Mouse (Mus musculus) mouse trophoblast stem cell (cell line): ENCODE results near the gene Gm853.
"Not testable (repeated sequence)": the region's sequence is repeated elsewhere in the genome, so short reads cannot be mapped to it uniquely, and the experiment has no call there.

Source experiments
- in situ Hi-C, 2 experiments: fragments of 300-500 bp; cut with MseI, MboI; formaldehyde crosslinking; loops; 2 replicates in 1 of 2; 3 replicates in 1 of 2; pipeline ENCODE4 v1.15.1; 2025

The Gm853 gene

DNA sequence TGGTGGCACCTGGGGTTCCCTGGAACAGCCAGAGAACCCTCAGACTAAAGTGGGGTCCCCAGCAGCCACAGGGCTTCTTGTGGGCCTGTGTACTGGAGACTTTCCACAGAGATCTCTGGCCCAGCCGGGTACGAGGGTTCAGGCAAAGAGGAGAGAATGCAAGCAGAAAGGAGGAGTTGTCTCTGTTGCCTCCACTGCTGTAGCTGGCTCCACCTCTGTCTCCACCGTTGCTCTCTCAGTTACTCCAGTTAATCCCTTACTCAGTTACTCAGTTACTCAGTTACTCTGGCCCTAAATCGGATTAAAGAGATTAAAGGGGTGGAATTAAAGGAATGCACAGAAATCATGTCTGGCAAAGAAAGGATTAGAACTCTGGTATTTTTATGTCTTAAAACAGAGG lies at the start of gene Gm853:
Gene Gm853 (minus strand): TSS at position 223 of the 400 bp plus-strand sequence.
- in situ Hi-C loops, result no loop called here

DNA sequence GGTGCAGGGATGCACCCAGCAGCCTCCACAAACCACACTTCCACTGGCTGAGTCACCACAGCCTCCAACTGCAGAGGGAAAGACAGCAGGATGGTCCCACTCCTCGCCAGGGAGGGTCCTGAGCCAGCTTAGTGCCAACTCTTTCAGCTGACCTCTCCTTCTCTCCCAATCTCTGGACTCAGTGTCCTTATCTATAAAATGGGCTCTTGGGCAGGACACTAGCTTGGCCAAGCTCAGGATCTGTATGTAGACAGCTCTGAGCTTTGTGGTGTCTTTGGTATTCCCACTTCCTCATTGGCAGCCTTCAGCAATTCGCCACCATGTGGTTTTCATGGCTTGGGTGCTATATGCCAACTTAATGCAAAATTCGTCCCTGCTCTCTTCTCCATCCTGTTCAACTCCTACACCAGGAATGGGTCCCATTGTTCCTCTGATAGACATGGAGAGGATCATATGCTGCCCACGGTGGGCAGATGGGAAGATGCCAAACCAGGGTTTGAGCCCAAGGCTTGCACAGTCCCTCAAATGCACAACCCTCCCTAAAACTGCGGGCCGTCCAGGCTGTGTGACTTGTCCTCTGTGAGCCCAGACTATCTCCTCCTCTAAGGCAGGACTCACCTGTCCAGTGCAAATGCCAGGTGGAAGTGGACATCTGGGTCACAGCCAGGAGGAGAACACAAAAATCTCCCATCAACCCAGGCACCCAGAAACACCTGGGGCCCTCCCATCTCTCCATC lies 48.6 kb upstream of the Gm853 start:
- in situ Hi-C loops, result no loop called here

DNA sequence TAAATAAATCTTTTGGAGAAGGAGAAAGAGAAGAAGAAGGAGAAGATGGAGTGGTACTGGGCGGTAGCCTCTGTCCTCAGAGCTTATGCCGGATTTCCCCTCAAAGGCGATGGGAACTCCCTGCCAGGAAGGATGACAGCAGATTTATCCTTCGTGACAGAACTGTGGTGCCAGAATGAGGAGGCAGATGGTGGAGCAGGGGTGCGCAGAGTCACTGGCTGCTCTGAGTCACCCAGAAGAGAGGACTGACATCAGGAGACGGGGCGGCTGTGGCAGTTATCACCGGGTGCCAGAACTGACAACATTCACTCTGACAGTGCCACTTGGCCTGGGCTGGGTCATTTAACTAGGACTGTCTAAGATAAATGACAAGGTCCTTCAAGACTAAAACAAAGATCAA lies 47.9 kb upstream of the Gm853 start:
- in situ Hi-C loops, result no loop called here

DNA sequence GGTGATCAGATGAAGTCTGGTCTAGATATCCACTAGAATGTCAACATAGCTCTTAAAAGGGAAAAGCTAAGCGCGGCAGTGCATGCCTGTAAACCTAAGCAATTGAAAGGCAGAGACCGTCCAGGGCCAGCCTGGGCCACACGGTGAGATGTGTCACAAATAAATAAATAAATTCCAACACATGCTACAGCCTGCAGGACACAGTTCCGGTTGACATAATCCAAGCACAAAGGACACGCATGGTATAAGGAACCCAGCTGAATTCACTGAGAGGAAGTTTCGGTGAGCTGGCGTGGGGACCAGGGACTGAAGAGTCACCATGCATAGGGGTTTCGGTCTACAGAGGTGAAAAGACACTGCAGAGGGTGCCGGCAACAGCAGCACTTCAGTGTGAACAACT lies 46.5 kb upstream of the Gm853 start:
- in situ Hi-C loops, result no loop called here

DNA sequence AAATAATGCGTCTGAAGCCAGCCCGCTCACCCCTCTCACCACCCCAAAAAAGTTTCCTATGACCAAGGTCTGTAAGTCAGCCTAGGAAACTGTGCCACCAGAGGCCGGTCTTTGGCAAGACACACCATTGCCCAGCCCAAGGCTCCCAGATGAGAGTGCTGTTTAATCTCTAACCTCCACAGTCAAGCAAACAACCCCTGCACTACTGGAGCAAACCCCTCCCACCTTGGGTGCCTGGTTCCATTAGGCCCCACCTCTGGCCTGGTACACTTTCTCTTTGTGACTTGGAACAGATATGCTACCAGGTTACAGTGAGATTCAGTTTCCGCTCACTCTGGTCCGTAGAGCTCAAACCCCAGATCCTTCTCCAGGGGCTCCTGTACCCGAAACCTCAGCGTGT lies 44.9 kb upstream of the Gm853 start:
- in situ Hi-C loops, result no loop called here

DNA sequence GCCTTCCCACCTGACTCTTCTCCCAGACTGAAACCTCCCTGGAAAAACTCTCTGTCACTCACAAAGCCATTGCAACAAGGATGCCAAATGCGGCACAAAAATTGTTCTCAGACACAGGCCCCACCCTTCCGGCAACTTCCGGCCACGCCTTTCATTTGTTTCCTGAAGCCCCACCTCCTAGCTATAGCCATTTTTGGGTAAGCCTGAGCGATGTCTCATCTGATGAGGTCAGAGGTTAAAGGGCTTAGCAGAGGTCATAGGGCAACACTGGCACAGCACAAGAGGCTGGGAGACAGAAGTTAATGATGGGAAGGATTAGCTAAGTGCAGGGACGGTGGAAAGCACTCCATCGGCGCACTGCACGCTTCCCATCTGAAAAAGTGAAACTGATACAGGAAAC lies 44.4 kb upstream of the Gm853 start:
- in situ Hi-C loops, result no loop called here

DNA sequence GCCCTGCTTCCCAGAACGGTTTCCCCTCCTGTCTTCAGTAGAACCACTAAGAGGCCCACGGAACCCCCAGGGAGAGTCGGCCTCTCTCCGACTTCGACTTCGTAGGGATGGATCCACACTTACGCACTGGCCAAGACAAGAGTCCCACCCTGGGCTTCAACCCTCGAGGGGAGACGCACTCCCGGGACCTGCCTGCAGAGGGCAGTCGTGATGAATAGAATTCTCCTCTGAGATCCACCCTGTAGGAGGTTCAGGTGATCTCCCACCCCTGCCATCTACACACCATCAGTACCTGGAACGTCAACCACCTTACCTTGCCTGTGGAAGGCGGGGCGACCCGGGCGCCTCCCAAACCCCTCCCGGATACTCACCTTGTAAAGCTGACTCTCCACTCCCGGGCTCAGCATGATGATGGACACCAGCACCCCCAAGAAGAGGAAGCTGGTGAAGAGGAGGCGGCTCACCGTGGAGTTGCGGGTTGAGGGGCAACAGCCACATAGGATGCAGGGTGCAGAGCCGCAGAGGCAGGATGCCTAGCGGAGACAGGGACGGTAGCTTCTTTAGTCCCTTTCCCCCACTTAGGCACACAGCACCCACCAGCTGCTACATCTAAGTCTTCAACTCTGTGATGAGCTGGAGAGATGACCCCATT lies 42.6 kb upstream of the Gm853 start:
- in situ Hi-C loops, result no loop called here

DNA sequence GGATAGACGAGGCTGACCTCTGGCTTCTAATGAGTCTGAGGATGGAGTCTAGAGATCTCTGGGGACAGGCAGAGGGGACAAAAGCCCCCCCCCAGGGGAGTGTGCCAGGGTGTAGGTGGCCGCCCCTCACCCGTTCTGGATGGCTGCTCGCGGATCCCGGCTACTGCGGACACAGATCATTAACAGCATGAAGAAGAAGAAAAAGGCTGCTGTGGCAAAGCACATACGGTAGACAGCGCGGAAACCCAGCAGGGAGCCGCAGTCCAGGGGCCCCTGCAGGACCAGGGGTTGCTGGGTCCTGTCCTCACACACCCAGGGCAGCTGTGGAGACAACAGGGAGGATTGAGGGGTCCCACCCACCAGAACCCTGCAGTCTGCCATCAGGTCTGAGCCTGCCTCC lies 41.9 kb upstream of the Gm853 start:
- in situ Hi-C loops, result no loop called here

DNA sequence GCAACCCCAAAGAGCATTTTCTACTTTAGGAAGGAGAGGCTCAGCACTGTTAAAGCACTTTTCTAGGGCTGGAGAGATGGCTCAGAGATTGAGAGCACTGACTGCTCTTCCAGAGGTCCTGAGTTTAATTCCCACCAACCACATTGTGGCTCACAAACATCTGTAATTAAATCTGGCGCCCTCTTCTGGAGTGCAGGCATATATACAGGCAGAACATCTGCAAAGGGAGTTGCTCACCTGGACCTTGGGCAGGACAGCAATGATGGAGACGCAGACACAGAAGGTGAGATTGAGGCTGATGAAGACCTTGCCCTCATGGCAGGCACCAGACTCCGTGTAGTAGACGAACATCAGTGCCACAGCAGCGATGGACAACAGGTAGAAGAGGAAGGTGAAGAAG lies 38.2 kb upstream of the Gm853 start:
- in situ Hi-C loops, result no loop called here

DNA sequence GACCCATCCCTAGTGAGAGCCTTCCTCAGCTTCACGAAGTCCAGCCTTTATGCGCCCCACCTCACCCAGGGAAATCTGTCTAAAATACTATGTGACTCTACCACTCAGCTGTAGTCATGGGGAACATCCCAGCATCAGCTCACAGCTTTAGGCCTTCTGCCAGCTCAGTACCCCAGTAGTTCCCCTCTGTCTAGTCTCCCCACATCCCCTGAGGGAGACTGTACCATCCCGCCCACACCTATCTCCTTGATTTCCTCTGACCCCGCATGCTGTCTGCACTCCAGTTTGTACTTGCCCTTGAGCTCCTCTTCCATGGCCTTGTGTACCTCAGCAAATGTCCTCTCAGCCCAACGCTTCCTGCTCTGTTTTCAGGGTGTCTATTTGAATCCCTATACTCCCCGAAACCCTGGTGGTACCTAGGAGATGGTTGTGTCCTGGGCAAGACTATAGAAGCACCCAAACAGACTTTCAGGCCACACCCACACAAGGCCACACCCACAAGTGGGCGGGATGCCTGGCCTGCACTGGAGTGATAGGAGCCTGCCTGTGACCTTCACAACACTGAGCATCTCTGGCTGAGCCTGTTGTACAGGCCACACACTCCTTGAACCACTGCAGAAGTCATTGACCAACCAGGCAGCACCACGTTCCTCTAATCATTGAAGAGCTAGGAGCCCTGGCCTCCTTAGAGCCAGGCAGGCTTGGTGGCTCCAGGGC lies 30.4 kb upstream of the Gm853 start:
- in situ Hi-C loops, result no loop called here

DNA sequence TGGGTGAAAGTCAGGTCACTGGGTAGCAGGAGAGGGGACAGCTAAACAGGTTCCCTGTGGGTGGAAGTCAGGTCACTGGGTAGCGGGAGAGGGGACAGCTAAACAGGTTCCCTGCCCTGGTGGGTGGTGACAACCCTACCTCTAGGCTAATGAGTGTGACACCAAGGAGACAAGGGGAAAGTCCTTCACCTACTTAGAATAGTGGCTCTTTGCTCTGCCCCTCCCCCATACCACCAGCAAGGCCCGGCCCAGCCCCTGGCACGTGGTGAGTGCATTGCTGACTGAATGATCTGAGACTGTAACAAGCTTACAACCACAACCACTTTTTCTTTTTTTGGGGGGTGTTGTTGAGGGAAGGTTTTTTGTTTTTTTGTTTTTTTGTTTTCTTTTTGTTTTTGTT lies 29.6 kb upstream of the Gm853 start:
- in situ Hi-C loops, result no loop called here

DNA sequence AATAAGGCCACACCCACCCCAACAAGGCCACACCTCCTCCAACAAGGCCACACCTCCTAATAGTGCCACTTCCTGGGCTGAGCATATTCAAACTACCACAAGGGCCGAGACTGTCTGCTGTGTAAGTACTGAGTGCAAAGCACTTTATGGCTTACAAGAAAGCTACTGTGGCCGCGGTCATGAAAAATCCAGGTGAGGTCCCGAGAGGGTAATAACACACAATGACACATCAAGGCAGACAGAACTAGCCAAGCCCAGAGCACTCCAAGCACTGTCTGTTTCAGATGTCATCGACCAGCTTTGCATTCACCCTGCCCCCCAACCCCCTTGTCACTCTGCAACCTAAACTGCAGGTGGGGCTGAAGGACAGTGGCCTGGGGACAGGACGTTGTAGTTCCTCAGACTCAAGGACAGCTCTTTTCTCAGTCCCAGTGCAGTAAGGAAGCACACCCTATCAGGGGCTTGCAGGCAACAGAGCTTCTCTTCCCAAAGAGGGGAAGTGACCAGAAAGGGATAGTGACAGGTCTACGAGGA lies 29.0 kb upstream of the Gm853 start:
- in situ Hi-C loops, result no loop called here

DNA sequence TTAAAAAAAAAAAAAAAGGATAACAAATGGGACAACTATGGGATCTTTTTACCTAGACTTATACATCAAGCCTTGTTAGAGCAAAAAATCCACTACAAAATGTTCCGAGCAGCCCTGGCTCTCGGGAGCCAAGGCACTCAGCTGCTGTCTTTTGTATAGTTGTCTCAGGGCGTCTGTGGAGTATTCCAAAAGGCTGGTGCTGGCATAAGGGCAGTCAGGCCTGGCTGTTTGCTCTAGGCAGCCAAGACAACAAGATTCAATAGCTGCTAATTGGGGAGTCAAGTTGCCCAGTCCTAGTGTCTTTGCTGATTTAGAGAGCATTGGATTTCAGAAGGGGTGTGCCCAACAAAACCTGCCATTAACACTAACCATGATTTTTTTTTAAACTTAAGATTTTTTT lies 26.4 kb upstream of the Gm853 start:
- in situ Hi-C loops, result no loop called here

DNA sequence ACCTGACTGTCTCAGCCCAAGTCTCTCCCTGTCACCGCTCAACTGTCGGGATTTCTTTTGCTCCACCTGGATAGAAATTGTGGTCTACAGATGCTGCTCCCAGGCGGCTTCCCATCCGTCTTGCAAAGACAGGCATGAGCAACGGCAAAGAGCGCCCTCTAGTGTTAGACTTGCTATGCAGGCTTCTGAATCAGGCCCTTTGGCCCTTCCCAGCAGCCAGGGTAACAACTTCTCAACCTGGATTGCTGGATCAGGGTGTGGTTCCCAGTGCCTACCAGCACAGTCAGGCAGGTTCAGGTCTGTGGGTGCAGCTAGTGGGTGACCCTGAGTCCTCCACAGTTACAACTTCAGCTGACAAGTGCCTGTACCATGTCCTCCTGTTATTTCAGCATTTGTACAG lies 23.9 kb upstream of the Gm853 start:
- in situ Hi-C loops, result no loop called here

DNA sequence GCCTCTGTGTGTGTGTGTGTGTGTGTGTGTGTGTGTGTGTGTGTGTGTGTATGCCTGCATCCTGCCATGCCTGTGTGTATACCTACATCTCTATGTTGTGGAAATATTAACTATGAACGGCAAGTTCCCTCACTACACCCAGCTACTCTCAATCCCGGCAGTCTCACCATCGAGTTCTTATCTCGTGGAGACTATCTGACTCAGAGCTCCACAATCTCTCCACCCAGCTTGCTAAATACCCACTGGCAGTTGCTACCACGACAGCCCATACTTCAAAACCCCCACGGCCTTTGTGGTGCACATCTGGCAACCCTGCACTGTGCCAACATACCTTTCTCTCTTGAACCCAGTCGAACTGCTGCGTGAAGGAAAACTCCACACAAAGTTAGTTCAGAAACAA lies 22.5 kb upstream of the Gm853 start:
- in situ Hi-C loops, result no loop called here

DNA sequence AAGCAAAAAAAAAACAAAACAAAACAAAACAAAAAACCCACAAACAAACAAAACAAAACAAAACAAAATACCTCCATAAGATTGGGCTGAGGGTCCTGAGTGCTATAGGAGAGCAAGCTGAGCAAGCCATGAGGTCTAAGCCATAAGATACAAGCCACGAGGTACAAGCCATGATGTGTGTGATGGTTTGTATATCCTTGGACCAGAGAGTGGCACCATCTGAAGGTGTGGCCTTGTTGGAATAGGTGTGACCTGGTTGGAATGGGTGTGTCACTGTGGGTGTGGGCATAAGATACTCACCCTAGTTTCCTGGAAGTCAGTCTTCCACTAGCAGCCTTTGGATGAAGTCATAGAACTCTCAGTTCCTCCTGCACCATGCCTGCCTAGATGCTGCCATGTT lies 21.4 kb upstream of the Gm853 start:
- in situ Hi-C loops, result not testable (repeated sequence)

DNA sequence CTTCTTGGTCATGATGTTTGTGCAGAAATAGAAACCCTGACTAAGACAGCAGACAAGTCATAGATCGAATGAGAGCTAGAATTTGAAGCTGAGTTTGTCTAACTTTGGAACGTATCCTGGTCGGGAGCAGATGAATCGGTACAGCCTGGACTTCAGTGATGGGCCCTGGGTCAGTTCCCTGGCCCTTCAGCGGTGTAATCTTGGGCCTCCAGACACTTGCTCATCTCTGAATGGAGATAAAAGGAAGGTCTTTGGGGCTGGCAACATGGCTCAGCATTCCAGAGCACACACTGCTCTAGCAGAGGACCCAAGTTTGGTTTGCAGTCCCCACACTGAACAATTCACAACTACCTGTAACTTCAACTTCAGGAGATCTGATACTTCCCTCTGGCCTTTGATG lies 20.8 kb upstream of the Gm853 start:
- in situ Hi-C loops, result no loop called here

DNA sequence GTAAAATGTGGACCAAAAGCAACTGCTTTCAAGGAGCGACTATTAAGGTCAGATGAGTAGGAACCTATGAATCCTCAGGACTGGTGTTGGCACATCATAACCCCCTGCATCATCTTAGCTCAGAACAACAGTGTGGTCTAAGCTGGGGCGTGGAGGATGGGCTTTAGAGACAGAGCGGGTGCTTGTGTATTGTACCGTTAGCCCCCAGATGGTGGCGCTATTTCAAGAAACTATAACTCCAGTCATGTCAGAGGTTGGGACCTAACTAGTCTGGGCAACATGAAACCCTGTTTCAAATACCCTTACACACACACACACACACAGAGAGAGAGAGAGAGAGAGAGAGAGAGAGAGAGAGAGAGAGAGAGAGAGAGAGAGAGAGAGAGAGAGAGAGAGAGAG lies 18.5 kb upstream of the Gm853 start:
- in situ Hi-C loops, result no loop called here

DNA sequence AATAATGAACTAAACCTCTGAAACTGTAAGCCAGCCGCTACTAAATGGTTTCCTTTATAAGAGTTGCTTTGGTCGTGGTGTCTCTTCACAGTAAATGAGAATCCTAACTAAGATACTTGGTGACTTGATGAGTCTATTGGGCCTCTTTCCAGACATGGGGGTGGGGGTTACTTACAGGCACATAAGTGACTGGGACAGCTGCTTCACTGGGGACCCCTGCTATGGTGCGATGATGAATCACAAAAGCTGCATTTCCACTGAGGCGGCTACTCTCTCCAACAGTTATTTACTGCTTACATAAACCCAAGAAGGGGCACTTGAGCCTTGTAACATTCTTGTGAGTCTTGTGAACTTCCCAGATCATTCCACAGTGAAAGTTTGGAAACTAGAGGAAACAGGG lies 15.4 kb upstream of the Gm853 start:
- in situ Hi-C loops, result no loop called here

DNA sequence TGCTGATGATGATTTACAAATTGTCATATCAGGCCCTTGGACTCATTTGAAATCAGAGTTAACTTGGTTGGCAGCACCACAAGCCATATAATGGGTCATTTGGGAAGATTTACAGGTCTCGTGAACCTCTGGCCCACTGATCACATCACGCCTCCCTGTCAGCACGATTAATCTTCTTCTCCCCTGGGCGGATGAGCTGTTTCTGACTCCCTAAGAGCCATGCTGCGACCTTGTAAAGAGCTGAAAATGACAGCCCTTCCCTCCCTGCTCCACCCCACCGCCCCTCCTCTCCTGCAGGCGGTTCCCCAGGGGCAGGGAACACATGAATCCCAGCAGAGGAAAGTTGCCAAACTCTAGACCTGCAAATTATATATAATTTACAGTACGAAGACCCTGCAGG lies 14.2 kb upstream of the Gm853 start:
- in situ Hi-C loops, result no loop called here

DNA sequence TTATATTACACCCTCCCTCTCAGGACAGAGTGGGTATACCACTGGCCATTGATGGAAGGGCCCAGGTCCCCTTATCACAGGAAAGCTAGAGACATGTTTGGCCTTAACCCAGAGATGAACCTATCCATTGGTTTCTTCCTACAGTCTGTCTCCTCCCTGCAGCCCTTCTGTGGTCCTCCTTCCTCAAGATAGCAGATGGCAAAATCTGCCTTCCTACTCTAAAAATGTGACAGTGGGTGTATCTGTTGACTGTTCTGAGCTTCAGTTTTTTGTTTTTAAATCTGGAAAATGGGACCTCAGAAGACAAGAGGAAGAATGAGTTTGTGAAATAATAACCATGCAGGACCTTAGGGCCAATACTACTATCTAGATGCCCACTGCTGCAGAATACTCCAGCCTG lies 1.9 kb upstream of the Gm853 start:
- in situ Hi-C loops, result no loop called here

DNA sequence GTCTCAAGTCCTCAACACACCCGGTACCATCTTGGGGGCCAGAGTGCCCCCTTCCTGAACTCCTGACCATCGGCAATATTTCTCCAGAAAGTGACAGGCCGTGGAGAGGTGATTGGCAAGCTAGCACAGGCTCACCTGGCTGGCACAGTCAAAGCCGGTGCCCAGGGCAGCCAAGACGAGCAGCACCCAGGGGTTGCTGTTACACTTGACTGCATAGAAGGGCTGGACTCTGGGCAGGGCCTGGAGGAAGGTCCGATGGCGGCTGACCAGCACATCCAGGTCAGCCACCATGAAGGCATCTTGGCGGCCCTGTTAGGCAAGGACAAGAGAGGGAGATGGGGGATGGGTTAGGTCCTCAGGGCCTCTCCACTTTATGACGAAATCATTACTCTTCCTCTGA lies 2.0 kb downstream of the Gm853 start:
- in situ Hi-C loops, result no loop called here

DNA sequence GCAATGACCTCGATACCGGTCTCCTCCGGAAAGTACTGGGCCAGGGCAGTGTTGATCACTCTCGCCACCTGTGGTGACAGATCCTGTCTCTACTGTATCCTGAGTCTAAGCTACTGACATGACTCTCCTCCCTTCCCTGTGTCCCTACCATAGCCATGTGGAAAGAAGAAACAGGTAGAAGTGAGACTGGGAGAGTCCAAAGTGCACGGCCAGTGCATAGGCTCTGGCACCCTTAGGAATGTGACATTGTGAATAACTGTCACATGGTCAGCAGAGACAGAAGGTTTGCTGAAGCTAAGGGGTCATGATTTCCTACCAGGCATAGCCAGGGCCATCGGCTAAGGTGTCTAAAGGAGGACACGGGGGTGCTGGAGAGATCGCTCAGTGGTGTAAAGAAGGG lies 6.8 kb downstream of the Gm853 start:
- in situ Hi-C loops, result no loop called here
